Mouse (Mus musculus) left cerebral cortex, adult 2 months (tissue): ENCODE measurements at regions not wholly inside any gene's neighbourhood (a gene's known extent, or its start where the extent isn't known, plus 50 kb on each side); places are given as distances from the start of the nearest gene placed in this dataset.
"Not testable (repeated sequence)": the region's sequence is repeated elsewhere in the genome, so short reads cannot be mapped to it uniquely, and the experiment has no call there.

Experiments
- DNase-seq, 2 experiments: peaks; one replicate each; pipeline ENCODE4 v3.0.0; 2021 to 2022; ENCODE audit warnings: low spot score in 2 of 2, mixed read lengths in 1 of 2; ENCODE audit errors: extremely low spot score in 1 of 2
- H3K27ac ChIP-seq: fragments of 200-600 bp; 2 replicates; pipeline ENCODE4 v1.8.1; 2022
- H3K4me3 ChIP-seq: fragments of 200-600 bp; 2 replicates; pipeline ENCODE4 v1.8.1; 2022
- CTCF ChIP-seq: fragments of 200-600 bp; IDR thresholded peaks from 2 replicates; pipeline ENCODE4 v1.8.1; 2022; ENCODE audit warnings: antibody characterized with exemption, mild to moderate bottlenecking, moderate library complexity
- intact Hi-C: fragments of 180-260 bp; cut with DNase I; formaldehyde crosslinking; loops from one replicate; pipeline ENCODE4 v1.15.1; 2025

DNA sequence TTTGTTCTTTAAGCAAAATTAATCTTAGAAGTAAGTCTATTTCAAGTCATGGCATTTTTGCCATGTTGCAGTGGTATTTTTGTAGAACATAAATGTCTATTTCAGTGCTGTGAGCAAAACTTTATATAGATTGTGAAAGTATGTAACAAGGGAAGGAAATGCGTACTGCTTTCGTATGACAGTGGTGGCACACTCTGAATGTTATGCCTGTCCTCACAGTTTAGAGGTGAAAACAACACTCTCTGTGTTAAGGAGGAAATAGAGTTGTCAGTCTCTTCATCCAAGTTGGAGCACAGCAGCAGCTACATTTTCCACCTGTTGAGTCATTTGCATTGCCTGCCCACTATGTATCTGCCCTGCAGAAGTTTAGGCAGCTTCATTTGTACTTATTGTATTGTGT lies 550.0 kb upstream of the Gm10801 start:
- intact Hi-C loops, result no loop called here
- no peak for DNase-seq

DNA sequence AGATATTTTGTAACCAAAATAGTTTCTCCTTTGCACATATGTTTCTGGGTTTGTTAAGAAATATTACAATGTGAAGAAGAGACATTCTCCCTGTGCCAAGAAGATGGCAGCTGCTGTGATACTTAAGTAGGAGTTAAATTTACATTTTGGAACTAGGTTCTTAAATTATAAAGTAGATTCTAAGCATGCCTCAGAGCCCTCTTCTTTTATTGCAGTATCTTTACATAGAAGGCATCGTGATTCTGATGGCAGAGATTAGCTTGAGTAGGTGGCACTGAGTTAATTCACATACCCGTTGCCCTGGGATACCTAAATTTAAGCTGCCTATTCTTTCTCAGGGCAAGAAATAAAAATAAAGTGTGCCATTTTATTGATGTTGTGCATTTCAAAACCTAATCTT lies 538.6 kb upstream of the Gm10801 start:
- H3K27ac ChIP-seq, result peak overlapping the region; percentile 62

More for the DNA sequence above, 550.0 kb upstream of the Gm10801 start:
- TF ChIP-seq CTCF, result no peak
- H3K4me3 ChIP-seq, result no peak overlapping the region
- H3K27ac ChIP-seq, result no peak overlapping the region

DNA sequence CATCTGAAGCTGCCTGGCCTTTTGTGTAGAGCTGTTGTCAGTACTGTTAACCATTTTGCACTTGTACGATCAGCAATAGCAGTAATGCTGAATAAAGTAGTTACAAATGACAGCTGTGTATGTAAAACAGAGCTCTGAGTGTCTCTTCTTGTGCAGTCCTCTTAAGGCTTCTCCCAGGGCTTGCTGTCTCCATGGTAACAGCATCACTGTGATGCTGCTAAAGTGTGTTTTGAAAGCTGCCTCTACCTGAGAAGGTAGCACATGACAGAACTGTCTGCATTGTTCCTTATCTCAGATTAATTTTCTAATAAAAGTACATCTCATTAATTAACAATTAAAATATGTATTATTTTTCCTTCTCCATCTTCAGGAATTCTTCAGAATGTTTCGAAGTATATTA lies 537.4 kb upstream of the Gm10801 start:
- DNase-seq, result no peak
- no peak for TF ChIP-seq CTCF
- Histone ChIP-seq H3K27ac (peak overlapping the region; percentile 61; the same call in 1 of the 2 replicates), H3K4me3 (no peak overlapping the region)
- intact Hi-C loops, result loop anchor here (5.0 kb wide), 2 partner anchors 417 to 657 kb away; no protein-coding TSS in a partner anchor

More for the DNA sequence above, 538.6 kb upstream of the Gm10801 start:
- TF ChIP-seq CTCF, result no peak
- intact Hi-C loops, result loop anchor here (2.0 to 5.0 kb wide), 3 partner anchors 163 to 656 kb away; no protein-coding TSS in a partner anchor
- no peak overlapping the region for H3K4me3 ChIP-seq
- DNase-seq, result no peak

- intact Hi-C loops, DNase-seq, H3K4me3 ChIP-seq, H3K27ac ChIP-seq: not testable (repeated sequence)
Observed at GRCm38 (mm10) chr2:98140461-98140860, 521.6 kb upstream of the Gm10801 start.

DNA sequence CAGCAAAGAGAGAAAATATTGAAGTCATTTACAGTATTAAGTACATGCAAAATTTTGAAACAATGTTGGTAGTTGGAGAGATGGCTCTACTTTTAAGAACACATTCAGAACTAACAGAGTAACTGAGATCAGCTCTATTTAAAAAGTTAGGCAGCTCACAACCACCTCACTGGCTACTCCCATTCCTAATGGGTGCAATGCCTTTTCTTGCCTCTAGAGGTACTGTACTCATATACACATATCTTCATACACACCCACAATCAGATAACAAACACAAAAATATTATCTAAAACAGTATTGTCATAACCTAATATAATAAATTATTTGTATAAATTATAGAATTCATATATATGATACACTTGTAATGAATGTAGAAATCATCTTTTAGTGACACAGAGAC lies 518.3 kb upstream of the Gm10801 start:
- no peak overlapping the region for H3K4me3 ChIP-seq
- no peak for DNase-seq
- TF ChIP-seq CTCF, result peak; percentile 37
- intact Hi-C loops, result no loop called here
- no peak overlapping the region for H3K27ac ChIP-seq
